Mouse (Mus musculus) embryonic facial prominence, embryonic 14.5 days (tissue): ENCODE results near the gene Dclk2. TPM values are rescaled to one million over a fixed set of nuclear protein-coding genes. Genes with fewer than 3 reads are reported as not detected.
A peak's percentile ranks its signal among the peaks of the same experiment; 100 is the strongest.

Source experiments
- ATAC-seq: fragments of 200-750 bp; cut with Nextera tagmentation; 2 replicates; pipeline ENCODE4 v1.8.0; 2017; ENCODE audit warnings: low read depth, moderate number of reproducible peaks, moderate TSS enrichment
- DNase-seq: peaks from one replicate; pipeline ENCODE4 v3.0.0-alpha.2; 2015; ENCODE audit warnings: low spot score
- H3K27ac ChIP-seq: fragments of 300-500 bp; sonication (generic); replicated peaks from 2 replicates; pipeline ENCODE4 v1.5.1; 2014; ENCODE audit warnings: low read depth, mild to moderate bottlenecking, low read length, moderate library complexity
- H3K27me3 ChIP-seq: fragments of 300-500 bp; sonication (generic); replicated peaks from 2 replicates; pipeline ENCODE4 v1.6.1; 2014; ENCODE audit warnings: low read length; ENCODE audit not compliant: control insufficient read depth, insufficient read depth
- H3K36me3 ChIP-seq: fragments of 300-500 bp; sonication (generic); 2 replicates; pipeline ENCODE4 v1.6.1; 2014; ENCODE audit warnings: low read length, mixed read lengths; ENCODE audit not compliant: control insufficient read depth, insufficient read depth
- H3K4me1 ChIP-seq: fragments of 300-500 bp; sonication (generic); 2 replicates; pipeline ENCODE4 v1.6.1; 2014; ENCODE audit warnings: antibody characterized with exemption, low read length; ENCODE audit not compliant: control insufficient read depth, insufficient read depth
- H3K4me2 ChIP-seq: fragments of 300-500 bp; sonication (generic); 2 replicates; pipeline ENCODE4 v1.6.1; 2014; ENCODE audit warnings: low read depth, mild to moderate bottlenecking, low read length, moderate library complexity, mixed read lengths
- H3K4me3 ChIP-seq: fragments of 300-500 bp; sonication (generic); 2 replicates; pipeline ENCODE4 v1.5.1; 2014; ENCODE audit warnings: low read depth, mild to moderate bottlenecking, low read length
- H3K9ac ChIP-seq: fragments of 300-500 bp; sonication (generic); 2 replicates; pipeline ENCODE4 v1.6.1; 2014; ENCODE audit warnings: low read depth, mild to moderate bottlenecking, low read length, moderate library complexity, mixed read lengths
- H3K9me3 ChIP-seq: fragments of 300-500 bp; sonication (generic); 2 replicates; pipeline ENCODE4 v1.6.1; 2016; ENCODE audit warnings: low read length; ENCODE audit not compliant: control insufficient read depth
- WGBS: fragments of 180-500 bp; shearing (Covaris S2); extraction: QIAGEN DNeasy Blood & Tissue Kit; methylation state at CpG from one replicate; pipeline ENCODE4 v1.1.7; 2014; 5-methylcytosine and 5-hydroxymethylcytosine counted together
- polyA plus RNA-seq: library from polyadenylated mRNA; unstranded; fragments of >200 nt; fragmentation: Nextera tagmentation; extraction: Ambion mirVana; gene quantifications from 2 replicates; pipeline ENCODE4 v1.2.1, GENCODE M21; 2014

Gene Dclk2
- polyA plus RNA-seq, 1 experiment from 2014 or later = 9.9 TPM

GRCm38 (mm10) chr3:86862245-86862938 is 58.3 kb downstream of the Dclk2 start:
- Histone ChIP-seq H3K27me3 (no peaks in the 10 kb centered on the region), H3K9me3 (no peaks in the 10 kb centered on the region), H3K4me1 (peaks cover 9% of the 10 kb centered on the region), H3K9ac (no peak overlapping the region), H3K27ac (no peak overlapping the region), H3K4me3 (no peak overlapping the region), H3K36me3 (no peaks in the 10 kb centered on the region), H3K4me2 (no peak overlapping the region)
- no peak for DNase-seq
- WGBS = 77% methylated on average over 10 of the region's 10 CpGs
- ATAC-seq = peak; percentile 62; the same call in 1 of the 2 replicates

DNA sequence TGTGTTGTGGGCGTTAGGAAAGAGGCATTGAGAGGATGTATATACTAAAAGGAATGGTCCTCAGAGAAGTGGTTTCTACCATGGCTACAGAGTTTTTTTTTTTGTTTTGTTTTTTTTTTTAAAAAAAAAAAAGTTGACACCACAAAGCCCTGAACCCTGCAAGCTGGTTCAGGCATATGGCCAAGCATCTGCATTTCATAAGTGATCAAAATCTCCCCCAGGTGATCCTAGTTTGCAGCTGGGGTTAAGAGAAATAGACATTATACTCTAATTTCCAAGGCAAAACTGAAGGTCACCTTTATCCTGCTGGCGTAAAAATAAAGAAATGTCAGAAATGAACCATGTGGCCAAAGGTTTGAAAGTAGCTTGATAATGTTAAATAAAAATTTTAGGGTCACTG is 60.9 kb downstream of the Dclk2 start:
- ATAC-seq = no peak
- 46% methylated on average over 2 of the region's 2 CpGs for whole genome bisulfite sequencing
- Histone ChIP-seq H3K4me1 (peaks cover 9% of the 10 kb centered on the region), H3K9me3 (no peaks in the 10 kb centered on the region), H3K4me3 (no peak overlapping the region), H3K36me3 (no peaks in the 10 kb centered on the region), H3K9ac (no peak overlapping the region), H3K4me2 (no peak overlapping the region), H3K27ac (no peak overlapping the region), H3K27me3 (no peaks in the 10 kb centered on the region)
- DNase-seq = peak; percentile 41

DNA sequence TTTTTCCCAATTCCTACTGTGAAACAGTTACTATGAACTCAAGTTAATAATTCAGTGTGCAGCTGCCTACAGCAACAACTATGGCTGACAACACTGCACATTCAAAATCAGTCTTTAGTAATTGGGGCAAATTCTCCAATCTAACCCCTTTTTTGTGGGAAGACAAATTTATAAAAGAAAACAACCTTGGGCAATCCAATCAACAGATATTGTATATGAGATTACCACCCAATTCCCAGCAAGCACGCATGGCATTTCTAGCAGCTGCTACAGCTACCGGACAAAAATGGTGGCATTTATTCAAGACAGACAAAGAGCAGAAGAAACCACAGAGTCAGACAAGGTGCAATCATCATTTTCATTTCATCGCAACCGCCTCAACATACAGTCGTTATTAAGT is 62.0 kb downstream of the Dclk2 start:
- Histone ChIP-seq H3K4me1 (peaks cover 9% of the 10 kb centered on the region), H3K9me3 (no peaks in the 10 kb centered on the region), H3K36me3 (no peaks in the 10 kb centered on the region), H3K4me3 (no peak overlapping the region), H3K4me2 (no peak overlapping the region), H3K27me3 (no peaks in the 10 kb centered on the region), H3K9ac (no peak overlapping the region), H3K27ac (no peak overlapping the region)
- no peak for ATAC-seq
- WGBS = 86% methylated on average over 5 of the region's 5 CpGs
- no peak for DNase-seq

DNA sequence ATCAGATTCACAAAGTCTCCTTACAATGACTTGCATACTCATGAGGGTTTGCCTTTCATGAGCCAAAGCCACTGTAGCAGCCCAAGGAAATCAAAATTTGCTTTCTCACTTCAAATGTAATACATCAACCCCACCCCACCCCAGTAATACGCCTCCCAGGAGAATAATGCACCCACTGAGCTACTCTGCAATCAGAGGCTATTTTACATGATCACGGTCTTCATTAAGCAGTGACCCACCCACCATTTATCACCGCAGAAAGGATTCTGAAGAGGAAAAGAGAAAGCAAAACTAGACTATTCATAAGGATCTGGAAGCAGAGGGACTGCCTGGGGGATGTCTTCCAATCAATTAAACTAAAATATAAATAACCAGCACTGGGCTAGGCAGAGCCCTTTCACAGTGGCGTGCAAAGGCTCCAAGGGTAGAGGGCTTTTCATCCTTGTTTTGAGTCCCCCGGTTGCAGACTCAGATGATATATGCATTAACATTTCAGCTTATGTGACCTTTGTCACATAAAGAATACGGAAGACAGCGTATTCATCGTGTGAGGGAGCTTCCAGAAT is 62.7 kb downstream of the Dclk2 start:
- H3K36me3 ChIP-seq = no peaks in the 10 kb centered on the region
- DNase-seq = no peak
- no peak overlapping the region for H3K27ac ChIP-seq
- H3K4me3 ChIP-seq = no peak overlapping the region
- H3K27me3 ChIP-seq = no peaks in the 10 kb centered on the region
- H3K4me1 ChIP-seq = peaks cover 11% of the 10 kb centered on the region
- no peak overlapping the region for H3K4me2 ChIP-seq
- no peak overlapping the region for H3K9ac ChIP-seq
- 76% methylated on average over 8 of the region's 8 CpGs for WGBS
- no peaks in the 10 kb centered on the region for H3K9me3 ChIP-seq
- no peak for ATAC-seq

DNA sequence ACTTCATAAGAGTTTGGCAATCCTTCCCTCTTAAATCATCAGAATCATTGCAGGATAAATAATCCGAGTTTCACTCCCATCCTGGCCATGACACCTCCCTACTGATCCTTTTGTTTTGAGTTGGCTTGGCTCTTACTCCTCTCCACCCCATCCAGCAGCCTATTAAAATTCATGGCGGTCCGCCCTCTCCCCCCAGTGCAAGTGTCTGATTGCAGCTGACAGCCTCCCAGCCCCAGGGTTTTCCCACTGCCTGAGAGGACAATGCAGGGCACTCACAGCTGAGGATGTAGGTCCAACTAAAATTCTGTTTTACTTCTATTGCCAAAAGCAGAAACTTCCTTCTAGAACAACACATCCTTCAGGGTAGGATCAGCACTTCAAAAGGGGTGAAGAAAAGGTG is 67.8 kb downstream of the Dclk2 start:
- DNase-seq = peak; percentile 47
- H3K27ac ChIP-seq = no peak overlapping the region
- WGBS = 45% methylated on average over 3 of the region's 3 CpGs

DNA sequence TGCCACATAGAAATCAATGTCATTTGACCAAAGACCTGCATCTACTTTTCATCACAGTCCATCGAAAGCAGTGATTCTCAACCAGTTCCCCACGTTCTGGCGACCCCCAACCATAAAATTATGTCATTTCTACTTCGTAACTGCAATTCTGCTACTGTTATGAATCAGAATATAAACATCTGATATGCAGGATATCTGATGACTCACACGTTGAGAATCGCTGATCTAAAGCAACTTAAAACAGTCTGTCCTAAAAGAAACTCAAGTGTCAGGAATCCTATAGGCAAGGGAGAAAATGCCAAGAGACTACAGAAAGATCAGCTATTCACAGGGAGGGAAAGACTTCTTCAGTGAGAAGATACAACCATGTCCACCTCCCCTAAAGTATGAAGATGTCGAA is 69.5 kb downstream of the Dclk2 start:
- H3K9ac ChIP-seq = no peak overlapping the region
- peak overlapping the region; percentile 38 for H3K4me2 ChIP-seq
- no peaks in the 10 kb centered on the region for H3K27me3 ChIP-seq
- peaks cover 37% of the 10 kb centered on the region for H3K4me1 ChIP-seq
- 63% methylated on average over 7 of the region's 7 CpGs for WGBS
- H3K4me3 ChIP-seq = no peak overlapping the region
- DNase-seq (no peak), ATAC-seq (no peak)
- H3K9me3 ChIP-seq = no peaks in the 10 kb centered on the region
- H3K36me3 ChIP-seq = no peaks in the 10 kb centered on the region
- H3K27ac ChIP-seq = peak overlapping the region; percentile 65

More for the DNA sequence above, 67.8 kb downstream of the Dclk2 start:
- H3K9me3 ChIP-seq = no peaks in the 10 kb centered on the region
- no peak overlapping the region for H3K4me2 ChIP-seq
- no peak overlapping the region for H3K4me3 ChIP-seq
- no peak overlapping the region for H3K9ac ChIP-seq
- ATAC-seq = no peak
- H3K36me3 ChIP-seq = no peaks in the 10 kb centered on the region
- peaks cover 37% of the 10 kb centered on the region for H3K4me1 ChIP-seq
- no peaks in the 10 kb centered on the region for H3K27me3 ChIP-seq

- Histone ChIP-seq H3K9me3 (no peaks in the 10 kb centered on the region), H3K9ac (no peak overlapping the region), H3K27ac (peak overlapping the region; percentile 65), H3K4me1 (peaks cover 43% of the 10 kb centered on the region), H3K4me3 (no peak overlapping the region), H3K4me2 (peak overlapping the region; percentile 38), H3K27me3 (no peaks in the 10 kb centered on the region), H3K36me3 (no peaks in the 10 kb centered on the region)
- ATAC-seq (peak; percentile 89), DNase-seq (peak; percentile 96)
- 25% methylated on average over 10 of the region's 10 CpGs for WGBS
These were observed 70.1 kb downstream of the Dclk2 start for GRCm38 (mm10) chr3:86850394-86851030.

DNA sequence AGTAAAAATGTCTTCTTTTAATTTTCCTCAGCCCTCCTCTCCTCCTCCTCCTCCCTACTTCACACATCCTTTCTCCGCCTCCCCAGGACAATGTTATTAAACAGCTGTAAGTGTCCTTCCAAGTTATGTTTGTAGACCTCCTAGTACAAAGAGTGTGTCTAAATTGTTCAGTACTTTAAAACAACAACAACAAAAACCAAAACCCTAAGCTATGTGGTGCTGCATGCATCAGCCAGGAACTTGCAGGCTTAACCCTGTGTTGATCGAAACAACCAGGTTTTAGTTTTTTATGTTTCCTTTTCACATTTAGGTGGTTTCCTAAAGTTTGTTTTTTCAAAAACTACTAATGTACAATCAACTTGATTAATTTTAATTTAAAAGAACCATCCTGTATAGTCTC is 71.3 kb downstream of the Dclk2 start:
- Histone ChIP-seq H3K36me3 (no peaks in the 10 kb centered on the region), H3K4me2 (no peak overlapping the region), H3K27me3 (no peaks in the 10 kb centered on the region), H3K4me1 (peaks cover 54% of the 10 kb centered on the region), H3K27ac (peak overlapping the region; percentile 17; the same call in 1 of the 2 replicates), H3K9ac (no peak overlapping the region), H3K4me3 (no peak overlapping the region), H3K9me3 (no peaks in the 10 kb centered on the region)
- 56% methylated on average over 2 of the region's 2 CpGs for WGBS
- ATAC-seq (no peak), DNase-seq (no peak)
